Mouse (Mus musculus) regulatory T cell (primary cell): Measurements from ENCODE around the gene Gli3.

Source experiments
- in situ Hi-C: fragments of 300-600 bp; cut with MboI, MseI; formaldehyde crosslinking; loops from one replicate; pipeline ENCODE4 v1.15.1; 2025; ENCODE audit warnings: high pct_unique_total_duplicates

Gene Gli3

DNA sequence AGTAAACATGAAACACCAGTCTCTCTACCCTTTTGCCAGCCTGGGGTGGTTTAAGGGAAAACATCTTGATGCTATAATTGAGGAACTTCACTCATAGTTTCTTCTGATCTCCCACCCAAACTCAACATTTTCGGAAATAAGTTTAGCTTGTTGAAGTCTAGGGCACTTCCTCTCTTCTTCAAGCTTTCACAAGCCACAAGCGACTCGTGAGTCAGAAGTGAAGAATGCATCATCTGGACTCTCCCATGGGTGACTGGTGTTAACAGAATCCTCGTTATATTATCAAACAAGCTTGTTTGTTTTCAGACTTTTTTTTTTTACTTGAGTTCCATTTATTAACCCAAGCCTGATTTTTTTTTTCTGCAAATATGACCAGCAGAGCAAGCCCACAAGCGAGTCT lies 197.5 kb downstream of the Gli3 start:
- in situ Hi-C loops = no loop called here

DNA sequence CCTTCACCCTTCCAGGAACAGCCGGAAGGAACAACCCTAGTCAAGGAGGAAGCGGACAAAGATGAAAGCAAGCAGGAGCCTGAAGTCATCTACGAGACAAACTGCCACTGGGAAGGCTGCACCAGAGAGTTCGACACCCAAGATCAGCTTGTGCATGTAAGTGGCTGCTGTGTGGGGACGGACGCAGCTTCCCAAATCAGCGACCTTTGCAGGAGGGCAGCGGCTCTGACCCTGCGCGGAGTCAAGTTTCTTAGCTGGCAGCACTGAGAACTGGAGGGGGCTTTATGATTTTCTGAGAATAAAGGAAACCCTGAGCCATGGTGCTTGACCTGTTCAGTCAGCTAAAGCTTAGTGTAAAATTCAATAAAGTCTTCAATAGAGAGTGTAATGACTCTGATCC lies 199.3 kb downstream of the Gli3 start:
- in situ Hi-C loops = no loop called here

DNA sequence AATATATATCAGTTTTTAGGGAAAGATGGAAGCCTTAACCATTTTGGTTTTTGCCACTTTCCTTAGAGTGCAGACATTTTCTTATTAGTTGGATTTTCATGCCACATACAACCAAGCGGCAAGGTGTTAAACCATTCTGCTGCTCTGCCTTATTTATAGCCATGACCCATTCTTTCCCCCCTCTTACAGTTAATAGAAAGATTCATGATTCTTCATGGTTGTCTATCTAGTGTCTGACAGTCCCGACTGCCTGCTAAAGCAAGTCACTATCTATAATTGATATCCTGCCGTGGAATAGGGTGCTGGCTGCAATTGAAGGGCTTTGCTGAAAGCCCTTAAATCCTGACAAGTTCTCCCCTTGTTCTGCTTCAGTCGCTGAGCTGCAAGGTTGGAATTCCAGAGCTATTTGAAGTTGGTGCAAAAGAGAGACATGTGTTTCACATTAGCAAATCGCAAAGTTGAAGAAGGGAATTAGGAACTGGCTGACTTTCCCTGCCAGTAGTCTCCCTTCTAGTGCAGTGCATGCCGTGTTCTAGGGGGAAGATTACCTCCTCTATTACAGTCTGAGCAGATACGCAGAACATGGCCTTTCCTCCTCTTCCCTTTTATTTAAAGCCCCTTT lies 201.7 kb downstream of the Gli3 start:
- in situ Hi-C loops = no loop called here

DNA sequence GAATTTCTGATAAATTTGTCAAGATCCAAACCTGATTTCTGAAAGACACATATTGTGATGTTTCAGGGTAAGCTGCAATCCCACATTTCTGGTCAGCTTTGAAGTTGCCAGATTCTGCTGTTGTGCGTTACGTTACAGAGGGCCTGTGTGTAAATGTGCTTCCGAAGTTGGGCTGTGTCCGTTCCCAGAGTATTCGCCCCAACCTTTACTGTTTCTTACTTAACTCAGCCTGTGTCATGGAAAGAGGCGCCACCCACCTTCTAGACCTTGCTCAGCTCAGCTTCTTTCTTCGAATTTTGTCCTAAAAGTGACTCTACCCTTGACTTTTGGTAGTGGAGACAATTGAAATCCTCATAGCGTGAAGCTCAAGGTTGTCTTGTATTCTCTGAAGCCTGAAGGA lies 202.5 kb downstream of the Gli3 start:
- in situ Hi-C loops = no loop called here

DNA sequence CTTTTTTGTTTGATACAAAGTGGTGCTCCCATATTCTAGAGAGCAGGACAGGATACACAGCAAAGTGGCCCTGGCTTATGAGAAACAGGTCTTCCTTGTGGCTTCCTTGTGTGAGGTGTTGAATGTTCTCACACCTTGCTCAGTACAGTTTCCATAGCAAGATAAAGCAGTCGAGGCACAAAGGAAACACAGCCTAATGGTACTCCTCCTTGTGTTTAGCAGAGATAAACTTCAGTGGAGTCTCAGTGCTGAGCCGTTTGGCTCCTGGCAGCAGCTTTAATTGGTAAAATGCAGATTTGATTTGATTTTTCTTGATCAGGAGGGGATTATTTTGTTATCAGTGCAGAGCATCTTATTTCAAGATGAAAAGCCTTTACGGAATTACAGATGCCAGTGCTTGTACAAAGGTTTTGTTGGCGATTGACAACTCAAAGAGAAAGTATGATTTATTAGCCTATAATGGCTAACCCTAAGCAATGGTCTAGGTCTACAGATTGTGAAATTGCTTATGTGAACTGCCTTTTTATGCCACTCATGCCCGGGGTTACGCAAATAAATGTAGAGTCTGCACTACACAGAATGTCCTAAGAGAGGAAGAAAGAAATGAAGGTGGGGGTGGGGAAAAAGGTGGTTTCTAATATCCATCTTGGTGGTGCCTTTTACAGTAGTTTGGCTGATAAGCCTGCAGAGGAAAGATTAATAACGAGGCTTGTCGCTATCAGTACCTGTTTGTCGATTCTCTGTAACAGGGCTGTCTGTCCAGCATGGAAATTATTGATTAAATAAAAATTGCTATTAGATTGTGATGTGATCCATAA lies 207.3 kb downstream of the Gli3 start:
- in situ Hi-C loops = no loop called here

DNA sequence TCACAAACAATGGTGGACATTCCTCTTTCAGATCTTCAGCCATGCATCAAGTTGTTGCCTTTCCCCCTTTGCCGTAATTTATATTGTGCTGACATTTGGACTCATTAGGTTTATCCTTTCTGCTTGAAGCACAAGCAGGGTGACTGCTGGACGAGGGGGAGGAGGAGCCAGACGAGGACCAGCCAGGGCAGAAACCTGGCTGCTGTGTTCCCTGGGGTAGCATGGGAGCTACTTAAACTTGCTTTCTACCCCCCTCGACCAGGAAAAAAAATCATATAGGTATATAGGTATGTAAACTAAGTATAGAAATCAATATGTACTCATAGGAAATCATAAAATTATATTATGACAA lies 207.9 kb downstream of the Gli3 start:
- in situ Hi-C loops = no loop called here

DNA sequence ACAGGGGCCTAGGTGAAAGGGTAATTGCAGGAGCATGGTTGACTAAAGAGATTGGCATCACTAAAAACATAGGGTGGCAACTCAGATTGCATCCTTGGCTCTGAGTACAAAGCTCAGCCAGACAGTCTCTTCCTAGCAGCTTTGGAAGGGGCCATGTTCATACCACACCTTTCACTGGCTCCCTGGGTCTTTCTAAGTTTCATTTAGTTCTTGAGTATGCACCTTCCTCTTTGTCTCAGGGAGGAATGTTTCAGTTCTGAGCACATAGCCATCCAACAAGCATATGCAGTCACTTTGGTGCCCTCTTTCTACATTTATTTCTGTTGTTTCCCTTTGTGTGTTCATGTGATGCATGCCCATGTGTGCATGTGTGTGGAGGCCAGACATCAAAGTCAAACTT lies 212.4 kb downstream of the Gli3 start:
- in situ Hi-C loops = no loop called here

DNA sequence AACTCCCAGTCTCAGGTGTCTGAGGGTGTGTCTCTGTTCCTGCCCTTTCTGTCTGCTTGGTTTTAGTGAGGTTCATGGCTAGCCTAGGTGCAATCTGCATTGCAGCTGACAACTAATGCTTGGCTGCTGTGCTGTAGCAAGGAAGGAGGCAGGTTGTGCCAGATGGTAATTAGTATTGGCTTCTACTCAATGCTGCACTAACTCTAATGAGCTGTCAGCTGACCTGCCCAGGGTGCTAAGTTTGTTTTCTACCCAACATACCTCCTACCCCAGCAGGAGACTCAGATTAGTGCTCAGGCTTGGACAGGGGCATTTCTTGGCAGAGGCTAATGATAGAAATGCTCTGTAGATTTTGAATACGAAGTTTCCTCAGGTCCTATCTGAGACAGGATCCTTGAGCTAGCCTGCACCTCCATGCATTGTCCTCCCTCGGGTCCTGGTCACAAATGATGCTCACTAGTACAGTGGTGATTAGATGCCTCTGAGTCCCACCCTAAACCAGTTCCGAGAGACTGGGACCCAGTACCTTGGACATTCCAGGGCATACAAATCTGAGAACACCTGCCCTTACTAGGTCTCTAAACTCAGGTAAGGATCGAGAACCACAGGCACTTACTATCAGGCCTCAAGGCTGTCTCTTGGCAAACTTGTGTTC lies 214.2 kb downstream of the Gli3 start:
- in situ Hi-C loops = no loop called here

DNA sequence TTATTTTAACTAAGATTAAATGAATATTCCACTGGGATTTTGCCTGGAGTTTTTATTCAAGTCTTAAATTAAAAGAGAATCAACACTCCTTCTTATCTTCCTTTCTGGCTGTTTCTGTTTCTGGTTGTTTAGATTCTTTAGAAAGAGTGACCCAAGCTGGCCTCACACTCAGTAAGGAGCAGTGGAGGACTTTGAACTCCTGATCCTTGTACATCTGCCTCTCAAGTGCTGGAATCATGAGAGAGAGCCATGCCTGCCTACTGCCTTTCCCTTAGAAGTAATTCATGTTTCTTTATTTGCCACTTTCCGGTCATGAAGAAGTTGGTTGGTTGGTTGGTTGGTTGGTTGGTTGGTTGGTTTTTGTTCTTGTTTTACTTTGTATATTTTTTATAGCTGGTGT lies 218.5 kb downstream of the Gli3 start:
- in situ Hi-C loops = no loop called here

DNA sequence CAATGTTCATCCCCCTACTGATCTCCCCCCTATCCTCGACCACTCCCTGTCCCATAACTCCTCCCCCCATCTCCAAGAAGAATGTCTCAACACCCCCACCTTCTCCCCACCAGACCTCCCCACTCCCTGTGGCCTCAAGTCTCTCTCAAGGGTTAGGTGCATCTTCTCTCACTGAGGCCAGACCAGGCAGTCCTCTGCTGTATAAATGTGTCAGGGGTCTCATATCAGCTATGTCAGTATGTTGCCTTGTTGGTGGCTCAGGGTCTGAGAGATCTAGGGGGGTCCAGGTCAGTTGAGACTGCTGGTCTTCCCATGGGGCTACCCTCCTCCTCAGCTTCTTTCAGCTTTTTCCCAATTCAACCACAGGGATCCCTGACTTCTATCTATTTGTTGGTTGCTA lies 220.0 kb downstream of the Gli3 start:
- in situ Hi-C loops = no loop called here

DNA sequence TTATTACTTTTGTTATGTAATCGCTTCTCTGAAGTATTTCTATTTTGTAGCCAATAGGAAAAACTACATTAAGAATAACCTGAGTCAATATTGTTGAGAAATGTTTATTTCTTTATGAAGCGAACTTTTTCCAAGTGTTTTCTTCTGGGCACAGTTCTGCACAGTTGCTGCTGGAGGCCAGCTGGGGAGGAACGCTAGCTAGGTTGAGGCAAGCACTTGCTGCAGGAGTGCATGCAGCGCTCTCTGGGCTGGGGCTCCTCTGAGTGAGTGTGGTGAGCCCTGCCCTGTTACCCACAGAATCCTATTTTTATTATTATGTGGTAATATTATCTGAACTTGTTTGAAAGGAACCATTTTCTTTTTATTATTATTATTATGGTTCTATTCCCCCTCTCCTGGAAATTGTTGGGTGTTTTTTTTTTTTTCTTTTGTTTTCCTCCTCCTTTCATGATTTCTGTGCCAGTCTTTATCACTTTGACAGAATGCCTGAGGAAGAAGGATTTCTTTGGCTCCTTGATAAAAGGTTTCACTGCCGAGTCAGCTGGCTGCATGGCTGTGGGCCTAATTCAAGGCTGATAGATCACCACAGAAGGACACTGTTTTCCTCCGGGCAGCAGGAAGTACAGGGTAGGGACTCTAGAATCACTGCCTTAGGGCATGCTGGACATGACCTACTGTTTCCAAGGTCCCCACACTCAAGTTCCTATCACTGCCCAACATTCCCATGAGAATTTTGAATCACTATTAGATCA lies 225.2 kb downstream of the Gli3 start:
- in situ Hi-C loops = no loop called here

DNA sequence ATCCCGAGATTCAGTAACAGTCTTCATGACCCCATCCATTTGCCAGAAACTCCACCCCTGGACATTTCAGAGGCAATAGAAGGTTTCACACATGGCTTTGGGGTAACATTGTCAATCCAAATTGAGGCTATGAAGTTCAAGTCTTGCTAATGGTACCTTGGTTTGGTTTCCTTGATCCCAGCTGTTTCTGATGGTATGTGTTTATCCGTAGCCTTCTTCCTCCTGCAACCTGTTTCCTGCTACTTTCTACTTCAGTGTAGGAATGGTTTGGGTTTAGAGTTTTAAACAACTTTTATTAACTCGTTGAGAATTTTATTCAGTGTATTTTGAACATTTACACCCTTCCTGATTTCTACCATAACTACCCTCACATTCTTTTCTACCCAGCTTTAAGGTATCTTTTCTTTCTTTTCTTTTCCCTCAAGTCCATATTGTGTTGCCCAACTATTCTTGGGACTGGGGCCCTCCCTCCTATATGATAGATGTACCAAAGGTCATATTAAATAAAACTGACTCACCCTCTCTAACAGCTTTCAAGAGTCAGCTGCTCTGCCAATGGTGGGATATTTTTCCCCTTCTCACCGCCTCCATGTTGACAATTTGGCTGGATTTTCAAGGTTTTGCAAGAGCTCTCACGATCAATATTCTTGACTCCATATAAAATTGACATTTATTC lies 225.9 kb downstream of the Gli3 start:
- in situ Hi-C loops = no loop called here

DNA sequence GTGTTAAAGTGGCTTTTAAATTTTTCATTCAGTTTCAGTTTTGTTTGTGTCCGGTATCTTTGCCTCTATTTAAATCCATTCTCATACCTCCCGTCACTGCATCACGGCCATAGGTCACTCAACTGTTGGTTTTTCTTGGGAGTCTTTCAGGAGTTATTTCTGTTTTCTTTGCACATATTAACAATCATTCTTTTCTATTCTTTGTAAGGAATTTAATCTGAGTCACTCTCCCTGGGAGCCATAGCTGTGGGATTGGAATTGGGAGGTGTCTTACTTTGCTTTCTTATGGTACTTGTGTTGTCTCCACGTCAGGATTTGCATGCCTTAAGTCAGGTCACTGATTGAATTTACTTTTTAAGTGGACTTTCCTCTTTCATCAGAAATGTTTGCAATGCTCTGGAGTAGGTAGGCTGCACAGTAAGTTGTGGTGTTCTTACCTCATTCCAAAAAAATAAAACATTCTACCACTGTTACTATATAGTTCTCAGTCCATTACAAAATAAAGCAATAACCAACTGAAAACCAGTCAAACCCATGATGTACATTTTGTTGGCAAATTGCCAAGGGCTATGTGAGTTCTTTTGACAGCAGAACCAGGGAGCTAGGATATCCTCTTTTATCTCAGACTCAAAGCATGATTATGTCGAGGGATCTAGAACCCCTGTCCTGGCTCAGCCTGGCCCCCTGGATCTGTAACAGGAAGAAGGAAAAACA lies 228.9 kb downstream of the Gli3 start:
- in situ Hi-C loops = no loop called here

DNA sequence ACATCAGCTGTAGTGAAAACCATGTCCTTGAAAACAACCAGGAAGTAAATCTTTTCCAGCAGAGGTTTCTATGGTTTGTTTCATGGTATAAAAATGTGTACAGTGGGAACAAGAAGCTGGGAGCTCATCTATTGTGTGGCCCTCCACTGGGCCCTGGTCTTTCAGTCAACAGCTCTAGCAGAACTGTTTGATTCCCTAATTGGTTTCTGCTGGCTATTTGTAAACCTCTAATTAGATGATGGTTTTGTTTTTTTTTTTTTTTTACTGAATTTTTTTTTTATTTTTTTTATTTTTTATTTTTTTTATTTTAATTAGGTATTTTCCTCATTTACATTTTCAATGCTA lies 229.4 kb downstream of the Gli3 start:
- in situ Hi-C loops = no loop called here

DNA sequence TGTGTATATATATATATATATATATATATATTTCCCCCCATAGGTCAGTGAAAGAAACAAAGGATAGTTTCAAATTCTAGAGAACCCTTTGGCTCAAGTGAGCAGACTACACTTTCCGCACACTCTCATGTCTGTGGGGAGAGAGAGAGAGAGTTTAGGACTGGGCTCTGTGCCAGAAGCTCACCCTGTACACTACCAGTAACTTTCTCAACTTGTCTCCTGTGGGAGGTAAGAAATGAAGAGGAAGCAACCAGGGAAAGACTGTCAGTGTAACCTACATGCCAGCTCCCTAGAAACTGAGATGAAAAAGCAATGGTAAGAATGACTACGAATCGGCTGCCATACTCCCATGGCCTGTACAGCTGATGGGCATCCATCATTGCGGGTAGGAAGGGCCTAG lies 235.2 kb downstream of the Gli3 start:
- in situ Hi-C loops = no loop called here

DNA sequence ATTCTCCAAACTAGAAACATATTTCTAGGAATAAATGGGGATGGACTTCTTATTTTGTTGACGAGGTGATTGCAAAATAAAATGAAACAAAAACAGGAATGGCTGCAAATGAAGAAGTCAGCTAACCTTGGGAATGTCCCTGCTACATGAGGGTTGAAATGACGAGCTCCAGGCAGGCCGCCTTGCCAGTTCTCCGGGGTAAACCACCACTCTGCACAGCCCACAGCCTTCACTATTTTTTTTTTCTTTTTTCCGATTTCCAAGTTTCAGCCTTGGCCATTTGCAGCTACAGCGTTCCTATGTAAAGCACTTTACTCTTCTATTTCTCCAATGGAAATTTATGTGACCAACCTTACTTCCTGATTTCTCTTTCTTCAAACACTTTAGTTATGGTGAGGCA lies 236.1 kb downstream of the Gli3 start:
- in situ Hi-C loops = no loop called here

DNA sequence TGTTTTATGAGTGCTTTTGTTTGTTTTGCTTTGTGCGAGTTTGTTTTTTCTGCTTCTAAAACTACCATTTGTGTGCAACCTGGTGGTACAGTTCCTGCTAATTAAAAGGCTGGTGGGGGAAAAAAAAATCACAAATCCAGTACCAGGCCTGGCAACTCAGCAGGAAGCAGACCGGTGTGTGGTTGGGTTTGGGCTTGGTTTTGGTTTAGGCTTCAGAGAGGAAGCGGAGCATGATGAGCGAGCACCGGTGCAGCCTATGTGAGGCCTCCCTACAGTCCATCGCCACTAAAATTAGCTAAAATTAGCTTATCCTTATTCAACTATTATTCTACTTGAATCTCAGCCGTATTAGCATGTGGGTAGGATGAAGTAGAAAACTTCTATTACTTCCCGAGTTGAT lies 241.6 kb downstream of the Gli3 start:
- in situ Hi-C loops = no loop called here

DNA sequence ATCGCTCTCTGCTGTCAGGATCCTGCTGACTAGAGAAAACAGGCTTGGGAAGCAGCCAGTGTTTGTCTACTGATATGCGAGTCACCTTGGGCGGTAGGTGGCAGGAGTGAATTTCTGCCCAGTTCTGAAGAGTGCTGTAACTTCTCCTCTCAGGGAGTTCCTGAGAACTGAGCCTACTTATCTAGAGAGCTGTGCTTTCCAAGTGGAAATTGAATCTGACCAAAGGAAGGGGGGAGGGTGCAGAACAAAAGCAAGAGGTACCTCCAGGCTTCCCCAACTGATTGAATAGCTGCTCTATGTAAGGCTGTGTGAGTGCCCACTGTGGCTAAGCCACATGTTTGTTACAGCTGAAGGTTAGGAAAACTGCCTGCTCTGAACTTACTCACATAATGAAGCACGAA lies 244.4 kb downstream of the Gli3 start:
- in situ Hi-C loops = no loop called here

DNA sequence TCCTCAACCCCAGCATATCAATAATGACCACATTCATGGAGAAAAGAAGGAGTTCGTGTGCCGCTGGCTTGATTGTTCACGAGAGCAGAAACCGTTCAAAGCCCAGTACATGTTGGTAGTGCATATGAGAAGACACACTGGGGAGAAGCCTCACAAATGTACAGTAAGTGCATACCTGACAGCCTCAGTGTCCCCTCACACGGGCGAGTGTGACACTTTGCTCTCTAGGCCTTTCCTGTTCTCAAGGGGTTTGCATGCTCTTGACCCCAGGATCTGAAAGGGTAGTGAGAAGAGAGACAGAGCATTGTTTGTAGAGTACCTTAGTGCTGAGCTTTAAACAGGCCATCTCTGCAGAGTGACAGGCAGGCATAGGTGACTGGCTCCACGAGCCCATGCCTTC lies 250.5 kb downstream of the Gli3 start:
- in situ Hi-C loops = no loop called here

DNA sequence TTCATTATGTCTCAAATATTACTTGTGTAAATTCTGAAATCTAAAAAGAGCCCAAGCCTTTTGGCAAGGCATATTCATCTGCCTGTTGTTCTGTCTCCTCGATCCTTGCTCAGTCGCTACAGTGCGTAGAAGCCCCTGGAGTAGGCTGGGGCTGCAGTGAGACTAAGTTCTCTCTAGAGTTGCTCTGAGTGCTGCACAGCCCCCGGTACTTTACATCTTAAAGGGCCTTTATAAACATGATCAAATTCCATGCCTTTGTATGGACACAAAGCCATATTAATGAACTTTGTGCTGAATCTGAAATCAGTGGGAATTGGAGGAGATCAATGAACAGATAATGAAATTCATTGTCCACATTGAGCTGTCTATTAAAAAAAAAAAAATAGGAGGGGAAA lies 251.3 kb downstream of the Gli3 start:
- in situ Hi-C loops = no loop called here

DNA sequence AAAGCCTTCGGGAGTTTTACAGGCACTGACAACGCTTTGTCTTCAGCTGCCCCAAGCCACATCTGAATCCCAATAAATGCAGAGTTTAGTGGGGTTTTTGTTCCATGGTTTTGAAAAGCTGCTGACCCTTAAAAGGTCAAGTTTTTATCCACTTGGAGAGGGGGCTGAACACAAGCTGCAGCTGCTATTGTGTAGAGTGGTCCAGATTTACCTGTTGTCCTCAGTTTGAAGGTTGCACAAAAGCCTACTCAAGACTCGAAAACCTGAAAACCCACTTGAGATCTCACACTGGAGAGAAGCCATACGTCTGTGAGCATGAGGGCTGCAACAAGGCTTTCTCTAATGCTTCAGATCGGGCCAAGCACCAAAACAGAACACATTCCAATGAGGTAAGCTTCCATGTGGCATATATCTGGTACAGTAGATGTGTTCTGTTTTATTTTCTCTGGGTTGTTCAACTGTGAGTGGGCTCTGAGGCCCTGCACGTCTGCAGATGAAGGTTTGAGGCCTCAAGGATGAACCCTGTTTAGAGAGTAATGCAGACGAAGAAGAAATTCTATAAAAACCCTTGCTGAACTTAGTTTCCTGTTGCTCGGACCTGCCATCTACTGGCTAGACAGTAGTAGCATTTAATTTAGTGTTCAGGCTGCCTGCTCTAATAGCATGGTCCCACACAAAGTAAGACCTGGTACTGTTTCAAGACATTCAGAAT lies 251.8 kb downstream of the Gli3 start:
- in situ Hi-C loops = no loop called here
